11 mouse cellular contexts compared by ENCODE assay signal in the genomic region with DNA sequence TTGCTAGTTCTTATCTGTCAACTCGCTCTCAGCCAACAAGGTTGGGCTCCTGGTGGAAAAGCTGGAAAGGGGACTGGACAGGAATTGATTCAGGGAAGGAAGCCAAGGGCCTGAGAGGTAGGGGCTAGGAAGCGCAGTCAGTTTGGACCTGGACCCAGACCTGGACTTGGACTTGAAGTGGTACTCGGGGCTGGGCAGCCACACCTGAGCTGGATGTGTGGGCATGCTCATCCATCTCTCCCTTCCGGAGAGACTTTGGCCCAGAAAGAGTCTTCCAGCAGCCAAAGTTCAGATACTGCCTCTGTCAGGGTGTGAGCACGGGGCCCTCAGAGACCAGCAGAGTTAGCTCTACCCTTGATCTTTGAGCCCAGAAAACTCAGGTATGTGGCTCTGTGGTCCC. TPM values are rescaled to one million over a fixed set of nuclear protein-coding genes. Genes with fewer than 3 reads are reported as not detected.
DNase-seq lines count a peak whose midpoint lies in the region; ATAC-seq lines count a peak whose summit lies in the region.
"Had no signal": no experiment of that assay in that cellular context is flagged by ENCODE, and none has a peak within 500 bp of the region (broad histone marks: within the 10 kb centered on the region; RNA-seq: fewer than 3 reads in every experiment).

No protein-coding gene starts in this region.

- DNase-seq in heart, adult 18-20 months = peak; percentile 26 to 40
- DNase-seq in heart, postnatal 25 days (ENCODE audit: low spot score) = no peak
- DNase-seq in thymus, postnatal 0 days (ENCODE audit: low spot score) = no peak
- DNase-seq in left cerebral cortex, postnatal 36 days (ENCODE audit: low spot score in 2 of 2) = no peak
- DNase-seq: adrenal gland, postnatal 36 days had no signal

- peak overlapping the region; percentile 76 for H3K4me2 ChIP-seq in embryonic facial prominence, embryonic 15.5 days (replicated peaks)
- 0 out of 2 replicates have a peak overlapping the region, but pooled peaks have one; percentile 80 for H3K4me2 ChIP-seq in kidney, embryonic 14.5 days (replicated peaks; ENCODE audit: low read depth, low read length)
- H3K4me2 ChIP-seq in midbrain, embryonic 15.5 days = peak overlapping the region; percentile 94; the same call in 1 of the 2 replicates

- H3K4me1 ChIP-seq in embryonic facial prominence, embryonic 15.5 days = peaks cover 27% of the 10 kb centered on the region
- H3K4me1 ChIP-seq in kidney, embryonic 14.5 days (ENCODE audit: control insufficient read depth, insufficient read depth, low read length) = no peaks in the 10 kb centered on the region
- peaks cover 19% of the 10 kb centered on the region for H3K4me1 ChIP-seq in midbrain, embryonic 15.5 days

- WGBS in embryonic facial prominence, embryonic 15.5 days = 60% methylated on average over 5 of the region's 5 CpGs
- 59% methylated on average over 5 of the region's 5 CpGs for WGBS in kidney, embryonic 14.5 days
- WGBS in midbrain, embryonic 15.5 days = 68% methylated on average over 5 of the region's 5 CpGs

- H3K27ac ChIP-seq in embryonic facial prominence, embryonic 15.5 days (replicated peaks) = no peak overlapping the region
- H3K27ac ChIP-seq in kidney, embryonic 14.5 days (ENCODE audit: low read depth, low read length) = no peak overlapping the region
- no peak overlapping the region for H3K27ac ChIP-seq in midbrain, embryonic 15.5 days

- 0 out of 2 replicates have a peak overlapping the region, but pooled peaks have one; percentile 9 for H3K9ac ChIP-seq in embryonic facial prominence, embryonic 15.5 days
- peak overlapping the region; percentile 79; the same call in 1 of the 2 replicates for H3K9ac ChIP-seq in kidney, embryonic 14.5 days (ENCODE audit: low read depth, low read length)
- no peak overlapping the region for H3K9ac ChIP-seq in midbrain, embryonic 15.5 days

- ATAC-seq in embryonic facial prominence, embryonic 15.5 days (ENCODE audit: insufficient number of reproducible peaks, low FRiP score, low TSS enrichment, low read depth) = no peak
- no peak for ATAC-seq in kidney, embryonic 14.5 days (ENCODE audit: low FRiP score, low TSS enrichment)
- ATAC-seq in midbrain, embryonic 15.5 days (replicated peaks) = no peak
- no peak for ATAC-seq in megakaryocyte progenitor cell, adult 5-6 weeks (replicated peaks; ENCODE audit: poor library complexity)

- intact Hi-C loops in heart, postnatal 25 days (cut with DNase I) = no loop called here
- intact Hi-C loops in left cerebral cortex, postnatal 36 days (cut with DNase I) = no loop called here

- H3K36me3 ChIP-seq in embryonic facial prominence, embryonic 15.5 days = peaks cover 23% of the 10 kb centered on the region; the same call in 1 of the 2 replicates
- H3K36me3 ChIP-seq in kidney, embryonic 14.5 days (ENCODE audit: control insufficient read depth, insufficient read depth, low read length) = peaks cover 10% of the 10 kb centered on the region; the same call in 1 of the 2 replicates
- peaks cover 14% of the 10 kb centered on the region for H3K36me3 ChIP-seq in midbrain, embryonic 15.5 days (replicated peaks)

- no peaks in the 10 kb centered on the region for H3K9me3 ChIP-seq in embryonic facial prominence, embryonic 15.5 days (replicated peaks)
- H3K9me3 ChIP-seq in kidney, embryonic 14.5 days (ENCODE audit: control insufficient read depth, low read length) = no peaks in the 10 kb centered on the region
- no peaks in the 10 kb centered on the region for H3K9me3 ChIP-seq in midbrain, embryonic 15.5 days
- H3K9me3 ChIP-seq: megakaryocyte, embryonic 14.5 days had no signal

- peak overlapping the region; percentile 75; the same call in 1 of the 2 replicates for H3K4me3 ChIP-seq in embryonic facial prominence, embryonic 15.5 days (replicated peaks)
- no peak overlapping the region for H3K4me3 ChIP-seq in kidney, embryonic 14.5 days (ENCODE audit: low read length)
- H3K4me3 ChIP-seq in midbrain, embryonic 15.5 days = no peak overlapping the region

- H3K27me3 ChIP-seq in embryonic facial prominence, embryonic 15.5 days = no peaks in the 10 kb centered on the region
- no peaks in the 10 kb centered on the region for H3K27me3 ChIP-seq in kidney, embryonic 14.5 days (ENCODE audit: control insufficient read depth, insufficient read depth, low read length)
- H3K27me3 ChIP-seq in midbrain, embryonic 15.5 days (replicated peaks) = 0 out of 2 replicates have a peak, but pooled peaks cover 4% of the 10 kb centered on the region

RNA-seq across cellular contexts. Expression of a gene that starts 2.3 kb away (rescaled TPM):
- total RNA-seq in heart, adult 18-20 months (2021) = 10 to 100 TPM; 19.6 to 19.8 TPM
- total RNA-seq in heart, postnatal 25 days (2021) = 10 to 100 TPM; 27.4 to 28.7 TPM
- 15.2 and 15.3 TPM in 2 replicates for polyA plus RNA-seq in embryonic facial prominence, embryonic 15.5 days (2015; fragmentation: Nextera tagmentation; extraction: Ambion mirVana)
- polyA plus RNA-seq in kidney, embryonic 14.5 days (2014; fragmentation: Nextera tagmentation; extraction: Ambion mirVana) = 8.6 and 14.5 TPM in 2 replicates
- polyA plus RNA-seq in midbrain, embryonic 15.5 days (2015; fragmentation: Nextera tagmentation; extraction: Ambion mirVana) = 16.7 and 17.8 TPM in 2 replicates
- 7.5 and 8.5 TPM in 2 replicates for polyA plus RNA-seq in thymus, postnatal 0 days (2015; fragmentation: Nextera tagmentation; extraction: Ambion mirVana)
- total RNA-seq in left cerebral cortex, postnatal 36 days (2021) = 10 to 100 TPM; 18.1 to 24.3 TPM
- 7.2 and 11.7 TPM in 2 replicates for total RNA-seq in megakaryocyte progenitor cell, adult 5-6 weeks (2015)
- 3.0 and 4.7 TPM in 2 replicates for total RNA-seq in megakaryocyte progenitor cell, adult 5-6 weeks (2017)

RNA-seq across cellular contexts. Expression of a gene that starts 29.2 kb away (rescaled TPM):
- under 1 TPM in 1 of 2 experiments, not detected in 1; 0.03 TPM for total RNA-seq in heart, adult 18-20 months (2021)
- total RNA-seq in heart, postnatal 25 days (2021) = under 1 TPM; 0.03 to 0.23 TPM
- 0.53 and 0.58 TPM in 2 replicates for polyA plus RNA-seq in embryonic facial prominence, embryonic 15.5 days (2015; fragmentation: Nextera tagmentation; extraction: Ambion mirVana)
- 0.04 and 0.17 TPM in 2 replicates for polyA plus RNA-seq in kidney, embryonic 14.5 days (2014; fragmentation: Nextera tagmentation; extraction: Ambion mirVana)
- 19.6 and 21.3 TPM in 2 replicates for polyA plus RNA-seq in midbrain, embryonic 15.5 days (2015; fragmentation: Nextera tagmentation; extraction: Ambion mirVana)
- 0.01 and 0.08 TPM in 2 replicates for polyA plus RNA-seq in thymus, postnatal 0 days (2015; fragmentation: Nextera tagmentation; extraction: Ambion mirVana)
- total RNA-seq in left cerebral cortex, postnatal 36 days (2021) = 10 to 100 TPM; 43.4 to 74.0 TPM
- total RNA-seq in megakaryocyte progenitor cell, adult 5-6 weeks (2015) = 4.5 and 5.4 TPM in 2 replicates
- total RNA-seq in megakaryocyte progenitor cell, adult 5-6 weeks (2017) = 1.5 and 2.5 TPM in 2 replicates

RNA-seq across cellular contexts. Expression of a gene that starts 47.2 kb away (rescaled TPM):
- total RNA-seq in heart, adult 18-20 months (2021) = 1 to 10 TPM; 8.6 to 9.6 TPM
- 1 to 10 TPM; 7.9 to 8.3 TPM for total RNA-seq in heart, postnatal 25 days (2021)
- polyA plus RNA-seq in embryonic facial prominence, embryonic 15.5 days (2015; fragmentation: Nextera tagmentation; extraction: Ambion mirVana) = 16.5 and 20.4 TPM in 2 replicates
- polyA plus RNA-seq in kidney, embryonic 14.5 days (2014; fragmentation: Nextera tagmentation; extraction: Ambion mirVana) = 9.0 and 21.7 TPM in 2 replicates
- 34.9 and 38.1 TPM in 2 replicates for polyA plus RNA-seq in midbrain, embryonic 15.5 days (2015; fragmentation: Nextera tagmentation; extraction: Ambion mirVana)
- 5.7 and 6.4 TPM in 2 replicates for polyA plus RNA-seq in thymus, postnatal 0 days (2015; fragmentation: Nextera tagmentation; extraction: Ambion mirVana)
- total RNA-seq in left cerebral cortex, postnatal 36 days (2021) = 10 to 100 TPM; 56.0 to 60.6 TPM
- total RNA-seq in megakaryocyte progenitor cell, adult 5-6 weeks (2015) = 8.4 and 8.7 TPM in 2 replicates
- 5.0 and 5.5 TPM in 2 replicates for total RNA-seq in megakaryocyte progenitor cell, adult 5-6 weeks (2017)

RNA-seq across cellular contexts. Expression of a gene that starts 59.1 kb away (rescaled TPM):
- total RNA-seq in heart, adult 18-20 months (2021) = not detected
- not detected for total RNA-seq in heart, postnatal 25 days (2021)
- polyA plus RNA-seq in embryonic facial prominence, embryonic 15.5 days (2015; fragmentation: Nextera tagmentation; extraction: Ambion mirVana) = 0.38 and 0.83 TPM in 2 replicates
- not detected in 2 replicates for polyA plus RNA-seq in kidney, embryonic 14.5 days (2014; fragmentation: Nextera tagmentation; extraction: Ambion mirVana)
- 0.18 and 0.24 TPM in 2 replicates for polyA plus RNA-seq in midbrain, embryonic 15.5 days (2015; fragmentation: Nextera tagmentation; extraction: Ambion mirVana)
- not detected in 2 replicates for polyA plus RNA-seq in thymus, postnatal 0 days (2015; fragmentation: Nextera tagmentation; extraction: Ambion mirVana)
- under 1 TPM in 1 of 2 experiments, not detected in 1; 0.59 TPM for total RNA-seq in left cerebral cortex, postnatal 36 days (2021)
- total RNA-seq in megakaryocyte progenitor cell, adult 5-6 weeks (2015) = 0.35 TPM in 1 of 2 replicates, not detected in the other
- total RNA-seq in megakaryocyte progenitor cell, adult 5-6 weeks (2017) = 0.08 TPM in 1 of 2 replicates, not detected in the other
- total RNA-seq: adrenal gland, postnatal 36 days had no signal
- polyA plus RNA-seq: embryonic facial prominence, embryonic 11.5 days had no signal

Comparison
In these comparisons a context has a peak if more than half of its experiments do, and no peak if none do; other contexts are left out.
1. DNase-seq: peak in heart, adult 18-20 months (2 of 2); none in heart, postnatal 25 days (single experiment), thymus, postnatal 0 days (single experiment) and left cerebral cortex, postnatal 36 days (0 of 2).
2. RNA of a gene that starts 29.2 kb away (total RNA-seq): 43.4 to 74.0 TPM in left cerebral cortex, postnatal 36 days; 1.5 to 5.4 TPM in megakaryocyte progenitor cell, adult 5-6 weeks, 0.03 to 0.23 TPM in heart, postnatal 25 days and 0.03 TPM in heart, adult 18-20 months; every median in the first group is over 4 times any median in the second.
3. RNA of a gene that starts 47.2 kb away (total RNA-seq): 56.0 to 60.6 TPM in left cerebral cortex, postnatal 36 days; 8.6 to 9.6 TPM in heart, adult 18-20 months, 5.0 to 8.7 TPM in megakaryocyte progenitor cell, adult 5-6 weeks and 7.9 to 8.3 TPM in heart, postnatal 25 days; every median in the first group is over 4 times any median in the second.
4. Peak in every context shown above with its lines, with median percentiles within 50 percentile points of each other: H3K4me2 ChIP-seq.